Mouse (Mus musculus): ENCODE results near the gene Dmbx1. TPM values are rescaled to one million over a fixed set of nuclear protein-coding genes. Genes with fewer than 3 reads are reported as not detected.

Dmbx1 gene
- 0.65 and 0.90 TPM in 2 replicates for polyA plus RNA-seq (2015; fragmentation: Nextera tagmentation; extraction: Ambion mirVana)

DNA sequence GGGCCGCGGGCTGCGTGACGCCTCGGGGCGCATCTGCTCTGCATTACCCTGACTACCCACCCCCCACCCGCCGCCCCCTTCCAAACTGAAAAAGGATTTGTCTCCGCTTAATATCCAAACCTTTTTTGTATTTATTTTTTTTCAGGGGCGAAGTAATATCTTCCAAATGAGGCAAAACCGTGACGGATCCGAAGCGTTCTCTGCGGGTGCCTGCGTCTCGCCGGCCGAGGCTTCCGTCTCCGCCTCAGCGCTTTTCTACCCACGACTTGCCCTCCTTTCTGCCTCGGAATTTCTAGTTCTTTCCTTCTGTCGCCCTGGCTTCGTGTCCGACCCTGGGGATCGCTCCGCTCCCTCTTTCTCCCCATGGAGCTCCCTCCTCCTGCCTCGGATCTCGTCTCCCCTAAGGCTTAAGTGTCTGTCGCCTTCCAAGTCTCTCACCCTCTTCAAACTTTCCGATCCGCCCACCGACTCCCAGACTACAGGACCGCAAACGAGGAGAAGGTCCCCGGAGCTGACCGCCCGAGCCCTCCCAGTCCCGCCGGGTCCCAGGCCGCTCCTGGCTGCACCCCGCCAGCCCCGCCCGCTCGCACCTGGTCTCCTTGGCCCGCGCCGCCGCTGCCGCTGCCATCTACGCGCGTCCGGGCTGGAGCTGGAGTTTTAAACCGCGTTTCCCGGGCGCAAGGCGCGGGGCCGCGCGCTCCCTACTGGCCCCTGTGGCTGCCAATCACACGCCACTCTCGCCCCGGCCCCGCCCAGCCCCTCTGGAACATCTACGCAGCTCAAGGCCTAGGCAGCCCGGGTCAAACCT is at the start of gene Dmbx1:
Gene Dmbx1 (minus strand): TSS at position 632 of the 808 bp plus-strand sequence.

DNA sequence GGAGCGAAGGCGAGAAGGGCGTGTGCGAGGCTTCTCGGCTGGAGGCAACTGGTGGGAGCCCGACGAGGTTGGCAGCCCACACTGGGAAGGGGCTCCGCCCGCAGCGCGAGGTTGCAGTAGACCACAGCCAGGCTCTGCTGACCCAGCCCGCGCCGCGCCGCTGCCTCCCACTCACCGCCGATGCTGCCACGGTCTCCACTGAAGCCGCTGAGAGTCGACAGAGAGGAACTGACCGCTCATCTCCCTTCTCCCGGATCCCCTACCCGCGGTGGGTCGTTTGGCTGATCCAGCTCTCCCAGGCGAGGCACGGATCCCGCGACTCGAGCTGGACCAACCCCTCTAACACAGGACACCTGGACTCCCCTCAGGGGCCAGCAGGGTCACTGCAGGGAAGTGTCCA is 49.2 kb downstream of the Dmbx1 start, which contains the start of gene 6430628N08Rik:
Gene 6430628N08Rik (plus strand): TSS at position 113 of the 400 bp plus-strand sequence.

DNA sequence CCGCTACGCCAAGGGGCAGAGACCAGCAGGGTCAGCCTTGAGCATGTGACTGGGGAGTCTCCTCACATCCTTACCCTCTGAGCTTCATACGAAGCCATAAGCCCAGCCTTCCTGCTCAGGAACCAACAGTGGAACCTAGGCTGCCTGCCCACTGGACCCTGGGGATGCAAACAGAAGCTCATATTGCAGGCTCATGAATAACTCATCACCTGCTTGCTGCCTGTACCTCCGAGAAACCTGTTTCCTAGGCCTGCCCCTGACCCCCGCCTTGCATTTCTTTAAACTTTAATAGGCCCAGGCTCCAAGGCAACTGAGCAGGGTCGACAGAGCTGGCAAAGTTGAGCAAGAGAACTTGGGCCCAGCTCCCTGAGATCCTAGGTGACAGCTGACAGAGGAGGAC is 55.7 kb downstream of the Dmbx1 start, which contains the start of gene Kncn:
Gene Kncn (plus strand): TSS at position 379 of the 400 bp plus-strand sequence.

Other genes with a start within 250 kb of the Dmbx1 start
- 20.0 and 20.4 TPM in 2 replicates for gene Efcab14, start 202.2 kb downstream of the Dmbx1 start, polyA plus RNA-seq (2015; fragmentation: Nextera tagmentation; extraction: Ambion mirVana)
- 0.19 and 0.70 TPM in 2 replicates for gene Tex38, start 158.9 kb downstream of the Dmbx1 start, polyA plus RNA-seq (2015; fragmentation: Nextera tagmentation; extraction: Ambion mirVana)
- gene Atpaf1, start 155.1 kb downstream of the Dmbx1 start, polyA plus RNA-seq (2015; fragmentation: Nextera tagmentation; extraction: Ambion mirVana) = 45.7 and 52.1 TPM in 2 replicates
- gene Mob3c, start 111.8 kb downstream of the Dmbx1 start, polyA plus RNA-seq (2015; fragmentation: Nextera tagmentation; extraction: Ambion mirVana) = 4.8 and 7.3 TPM in 2 replicates
- gene Mknk1, start 100.7 kb downstream of the Dmbx1 start, polyA plus RNA-seq (2015; fragmentation: Nextera tagmentation; extraction: Ambion mirVana) = 24.3 and 25.2 TPM in 2 replicates
- gene Kncn, start 55.5 kb downstream of the Dmbx1 start, polyA plus RNA-seq (2015; fragmentation: Nextera tagmentation; extraction: Ambion mirVana) = 0.36 and 0.41 TPM in 2 replicates
- 0.89 and 1.5 TPM in 2 replicates for gene 6430628N08Rik, start 49.3 kb downstream of the Dmbx1 start, polyA plus RNA-seq (2015; fragmentation: Nextera tagmentation; extraction: Ambion mirVana)
- 20.8 and 23.0 TPM in 2 replicates for gene Faah, start 78.0 kb upstream of the Dmbx1 start, polyA plus RNA-seq (2015; fragmentation: Nextera tagmentation; extraction: Ambion mirVana)
- gene Nsun4, start 114.0 kb upstream of the Dmbx1 start, polyA plus RNA-seq (2015; fragmentation: Nextera tagmentation; extraction: Ambion mirVana) = 10.6 TPM in 2 replicates
- gene Uqcrh, start 135.1 kb upstream of the Dmbx1 start, polyA plus RNA-seq (2015; fragmentation: Nextera tagmentation; extraction: Ambion mirVana) = 626 and 669 TPM in 2 replicates
- gene Lrrc41, start 135.3 kb upstream of the Dmbx1 start, polyA plus RNA-seq (2015; fragmentation: Nextera tagmentation; extraction: Ambion mirVana) = 59.8 and 62.6 TPM in 2 replicates
- gene Rad54l, start 183.8 kb upstream of the Dmbx1 start, polyA plus RNA-seq (2015; fragmentation: Nextera tagmentation; extraction: Ambion mirVana) = 3.0 and 3.4 TPM in 2 replicates
- gene Pomgnt1, start 183.9 kb upstream of the Dmbx1 start, polyA plus RNA-seq (2015; fragmentation: Nextera tagmentation; extraction: Ambion mirVana) = 63.2 and 71.4 TPM in 2 replicates
- gene Lurap1, start 211.4 kb upstream of the Dmbx1 start, polyA plus RNA-seq (2015; fragmentation: Nextera tagmentation; extraction: Ambion mirVana) = 5.2 and 6.1 TPM in 2 replicates
- gene Tspan1, start 227.7 kb upstream of the Dmbx1 start, polyA plus RNA-seq (2015; fragmentation: Nextera tagmentation; extraction: Ambion mirVana) = 0.43 TPM in 1 of 2 replicates, not detected in the other
- gene 1700042G07Rik, start 233.4 kb upstream of the Dmbx1 start, polyA plus RNA-seq (2015; fragmentation: Nextera tagmentation; extraction: Ambion mirVana) = not detected in 2 replicates
- gene Gm49337, start 233.5 kb upstream of the Dmbx1 start, polyA plus RNA-seq (2015; fragmentation: Nextera tagmentation; extraction: Ambion mirVana) = not detected in 2 replicates

Measured in neural tube, postnatal 0 days (tissue).